Mouse (Mus musculus) retina, adult 2 months (tissue): ENCODE data around the gene Slc36a2.

Source experiments
- DNase-seq: peaks from one replicate; pipeline ENCODE4 v3.0.0-alpha.2; 2012; ENCODE audit warnings: low read depth, low spot score

Gene Slc36a2

GRCm38 (mm10) chr11:55184246-55184645, 631 bp downstream of the Slc36a2 start:
- DNase-seq = no peak

- no peak for DNase-seq
Measured at GRCm38 (mm10) chr11:55183124-55183523, 1.8 kb downstream of the Slc36a2 start.

- DNase-seq = no peak
Measured at GRCm38 (mm10) chr11:55179856-55180255, 5.0 kb downstream of the Slc36a2 start.

GRCm38 (mm10) chr11:55178830-55179229, 6.0 kb downstream of the Slc36a2 start:
- no peak for DNase-seq

- DNase-seq = no peak
Measured at GRCm38 (mm10) chr11:55170501-55170900, 14.4 kb downstream of the Slc36a2 start.

GRCm38 (mm10) chr11:55168914-55169313, 16.0 kb downstream of the Slc36a2 start:
- DNase-seq = no peak

GRCm38 (mm10) chr11:55168504-55168903, 16.4 kb downstream of the Slc36a2 start:
- no peak for DNase-seq

- no peak for DNase-seq
Measured at GRCm38 (mm10) chr11:55165748-55166147, 19.1 kb downstream of the Slc36a2 start.

GRCm38 (mm10) chr11:55164723-55165122, 20.2 kb downstream of the Slc36a2 start:
- DNase-seq = no peak

- no peak for DNase-seq
Measured at GRCm38 (mm10) chr11:55162670-55163069, 22.2 kb downstream of the Slc36a2 start.

- DNase-seq = peak; percentile 43
Measured at GRCm38 (mm10) chr11:55158785-55159359, 26.0 kb downstream of the Slc36a2 start.

- DNase-seq = no peak
Measured at GRCm38 (mm10) chr11:55155070-55155421, 29.8 kb downstream of the Slc36a2 start.

- no peak for DNase-seq
Measured at GRCm38 (mm10) chr11:55154398-55155069, 30.3 kb downstream of the Slc36a2 start.

- DNase-seq = no peak
Measured at GRCm38 (mm10) chr11:55151608-55152007, 33.3 kb downstream of the Slc36a2 start, which contains the start of gene Slc36a3. Gene Slc36a3, minus strand, starts transcription at chr11:55151708.

GRCm38 (mm10) chr11:55148461-55148860, 36.4 kb downstream of the Slc36a2 start:
- no peak for DNase-seq

- DNase-seq = no peak
Measured at GRCm38 (mm10) chr11:55147423-55147822, 37.5 kb downstream of the Slc36a2 start.

- DNase-seq = no peak
Measured at GRCm38 (mm10) chr11:55146855-55147254, 38.0 kb downstream of the Slc36a2 start.

GRCm38 (mm10) chr11:55144011-55144410, 40.9 kb downstream of the Slc36a2 start:
- DNase-seq = no peak

GRCm38 (mm10) chr11:55141502-55141901, 43.4 kb downstream of the Slc36a2 start:
- DNase-seq = no peak

GRCm38 (mm10) chr11:55137646-55138045, 47.2 kb downstream of the Slc36a2 start:
- no peak for DNase-seq

GRCm38 (mm10) chr11:55136770-55137547, 47.9 kb downstream of the Slc36a2 start:
- DNase-seq = no peak

GRCm38 (mm10) chr11:55134871-55135270, 50.0 kb downstream of the Slc36a2 start:
- no peak for DNase-seq

GRCm38 (mm10) chr11:55134407-55134806, 50.5 kb downstream of the Slc36a2 start:
- no peak for DNase-seq
